Mouse (Mus musculus) urinary bladder, postnatal 4 days (tissue): ENCODE results near the gene Dedd2.

ENCODE experiments used
- DNase-seq, 2 experiments: peaks; one replicate each; pipeline ENCODE4 v3.0.0; 2021 to 2022; ENCODE audit warnings: low spot score in 2 of 2

Dedd2 gene

GRCm38 (mm10) chr7:25246079-25246758 lies 25.8 kb upstream of the Dedd2 start:
- no peak for DNase-seq

- no peak for DNase-seq
Measured at GRCm38 (mm10) chr7:25244562-25245369, 24.4 kb upstream of the Dedd2 start.

- DNase-seq = no peak
Measured at GRCm38 (mm10) chr7:25243361-25243760, 22.9 kb upstream of the Dedd2 start.

GRCm38 (mm10) chr7:25241062-25241461 lies 20.6 kb upstream of the Dedd2 start:
- DNase-seq = peak in 1 of 2 experiments; percentile 56

- no peak for DNase-seq
Measured at GRCm38 (mm10) chr7:25240631-25241030, 20.2 kb upstream of the Dedd2 start.

GRCm38 (mm10) chr7:25238829-25239623 lies 18.6 kb upstream of the Dedd2 start:
- peak; percentile 78 to 82 for DNase-seq

GRCm38 (mm10) chr7:25238015-25238706 lies 17.7 kb upstream of the Dedd2 start:
- DNase-seq = peak; percentile 85 to 87

- DNase-seq = peak; percentile 95 to 98
Measured at GRCm38 (mm10) chr7:25237249-25238014, 17.0 kb upstream of the Dedd2 start, which contains the start of gene Gsk3a. TSS of gene Gsk3a (minus strand) at chr7:25237851.

- DNase-seq = no peak
Measured at GRCm38 (mm10) chr7:25235526-25235925, 15.1 kb upstream of the Dedd2 start.

GRCm38 (mm10) chr7:25233061-25233460 lies 12.6 kb upstream of the Dedd2 start:
- no peak for DNase-seq

- DNase-seq = no peak
Measured at GRCm38 (mm10) chr7:25232101-25232648, 11.8 kb upstream of the Dedd2 start.

- DNase-seq = no peak
Measured at GRCm38 (mm10) chr7:25230690-25231285, 10.4 kb upstream of the Dedd2 start.

- DNase-seq = no peak
Measured at GRCm38 (mm10) chr7:25227523-25228300, 7.3 kb upstream of the Dedd2 start.

GRCm38 (mm10) chr7:25222275-25222967 lies 2.0 kb upstream of the Dedd2 start:
- no peak for DNase-seq

- DNase-seq = peak; percentile 98
Measured at GRCm38 (mm10) chr7:25221102-25221883, 878 bp upstream of the Dedd2 start, which contains the start of gene Zfp526. TSS of gene Zfp526 (plus strand) at chr7:25221425.

GRCm38 (mm10) chr7:25219756-25220456 lies 509 bp downstream of the Dedd2 start:
- DNase-seq = peak; percentile 88 to 94

- DNase-seq = no peak
Measured at GRCm38 (mm10) chr7:25219416-25219750, 1.0 kb downstream of the Dedd2 start.
